Mouse (Mus musculus): Measurements from ENCODE around the gene Ppp2r5a. TPM values are rescaled to one million over a fixed set of nuclear protein-coding genes. Genes with fewer than 3 reads are reported as not detected.
"Not testable (repeated sequence)": the region's sequence is repeated elsewhere in the genome, so short reads cannot be mapped to it uniquely, and the experiment has no call there.

Ppp2r5a gene
- polyA plus RNA-seq, 1 experiment from 2014 or later: 62.4 TPM

GRCm38 (mm10) chr1:191423201-191423600, 20.1 kb upstream of the Ppp2r5a start:
- Histone ChIP-seq H3K4me2 (ENCODE audit: low read length) (no peak overlapping the region), H3K27ac (replicated peaks in 1 of 2; ENCODE audit: control insufficient read depth in 1 of 2, insufficient read depth in 1 of 2, low read depth in 2 of 2, low read length in 2 of 2) (no peak overlapping the region), H3K27me3 (ENCODE audit: control insufficient read depth, insufficient read depth, low read length) (no peaks in the 10 kb centered on the region), H3K9me3 (ENCODE audit: control insufficient read depth, low read length) (no peaks in the 10 kb centered on the region), H3K4me1 (ENCODE audit: control insufficient read depth in 2 of 2, insufficient read depth in 2 of 2, low read length in 2 of 2) (peaks cover 27 to 31% of the 10 kb centered on the region in 2 experiments), H3K36me3 (ENCODE audit: control insufficient read depth, insufficient read depth, low read length) (no peaks in the 10 kb centered on the region), H3K4me3 (ENCODE audit: control insufficient read depth in 1 of 2, insufficient read depth in 1 of 2, low read depth in 1 of 2, low read length in 2 of 2) (no peak overlapping the region), H3K9ac (ENCODE audit: low read length) (no peak overlapping the region)
- no peak for ATAC-seq (ENCODE audit: insufficient number of reproducible peaks, insufficient read depth, low FRiP score, low read depth)
- WGBS: 85% methylated on average over 2 of the region's 2 CpGs

- not testable (repeated sequence) for H3K4me2 ChIP-seq (ENCODE audit: low read length); H3K36me3 ChIP-seq (ENCODE audit: control insufficient read depth, insufficient read depth, low read length); H3K4me3 ChIP-seq (ENCODE audit: control insufficient read depth in 1 of 2, insufficient read depth in 1 of 2, low read depth in 1 of 2, low read length in 2 of 2); H3K9ac ChIP-seq (ENCODE audit: low read length); H3K27ac ChIP-seq (replicated peaks in 1 of 2; ENCODE audit: control insufficient read depth in 1 of 2, insufficient read depth in 1 of 2, low read depth in 2 of 2, low read length in 2 of 2); H3K27me3 ChIP-seq (ENCODE audit: control insufficient read depth, insufficient read depth, low read length); H3K9me3 ChIP-seq (ENCODE audit: control insufficient read depth, low read length); ATAC-seq (ENCODE audit: insufficient number of reproducible peaks, insufficient read depth, low FRiP score, low read depth)
- H3K4me1 ChIP-seq (ENCODE audit: control insufficient read depth in 2 of 2, insufficient read depth in 2 of 2, low read length in 2 of 2): peaks cover 27 to 31% of the 10 kb centered on the region in 2 experiments
- WGBS: 73% methylated on average over 3 of the region's 3 CpGs
Observed at GRCm38 (mm10) chr1:191422714-191423113, 19.6 kb upstream of the Ppp2r5a start.

GRCm38 (mm10) chr1:191422164-191422563, 19.1 kb upstream of the Ppp2r5a start:
- H3K4me2 ChIP-seq (ENCODE audit: low read length): no peak overlapping the region
- no peaks in the 10 kb centered on the region for H3K9me3 ChIP-seq (ENCODE audit: control insufficient read depth, low read length)
- no peaks in the 10 kb centered on the region for H3K27me3 ChIP-seq (ENCODE audit: control insufficient read depth, insufficient read depth, low read length)
- H3K4me3 ChIP-seq (ENCODE audit: control insufficient read depth in 1 of 2, insufficient read depth in 1 of 2, low read depth in 1 of 2, low read length in 2 of 2): no peak overlapping the region
- H3K9ac ChIP-seq (ENCODE audit: low read length): no peak overlapping the region
- WGBS: 68% methylated on average over 4 of the region's 4 CpGs
- no peak overlapping the region for H3K27ac ChIP-seq (replicated peaks in 1 of 2; ENCODE audit: control insufficient read depth in 1 of 2, insufficient read depth in 1 of 2, low read depth in 2 of 2, low read length in 2 of 2)
- H3K4me1 ChIP-seq (ENCODE audit: control insufficient read depth in 2 of 2, insufficient read depth in 2 of 2, low read length in 2 of 2): peaks cover 27 to 31% of the 10 kb centered on the region in 2 experiments
- no peak for ATAC-seq (ENCODE audit: insufficient number of reproducible peaks, insufficient read depth, low FRiP score, low read depth)
- H3K36me3 ChIP-seq (ENCODE audit: control insufficient read depth, insufficient read depth, low read length): no peaks in the 10 kb centered on the region

- H3K4me3 ChIP-seq (ENCODE audit: control insufficient read depth in 1 of 2, insufficient read depth in 1 of 2, low read depth in 1 of 2, low read length in 2 of 2): no peak overlapping the region
- peak overlapping the region; percentile 48 for H3K4me2 ChIP-seq (ENCODE audit: low read length)
- 40% methylated on average over 1 of the region's 1 CpGs for WGBS
- no peaks in the 10 kb centered on the region for H3K27me3 ChIP-seq (ENCODE audit: control insufficient read depth, insufficient read depth, low read length)
- peak overlapping the region; percentile 54; the same call in 1 of the 2 replicates for H3K9ac ChIP-seq (ENCODE audit: low read length)
- peak overlapping the region; percentile 96 to 98 for H3K27ac ChIP-seq (replicated peaks in 1 of 2; ENCODE audit: control insufficient read depth in 1 of 2, insufficient read depth in 1 of 2, low read depth in 2 of 2, low read length in 2 of 2)
- no peaks in the 10 kb centered on the region for H3K36me3 ChIP-seq (ENCODE audit: control insufficient read depth, insufficient read depth, low read length)
- no peaks in the 10 kb centered on the region for H3K9me3 ChIP-seq (ENCODE audit: control insufficient read depth, low read length)
- peaks cover 28 to 31% of the 10 kb centered on the region in 2 experiments for H3K4me1 ChIP-seq (ENCODE audit: control insufficient read depth in 2 of 2, insufficient read depth in 2 of 2, low read length in 2 of 2)
- no peak for ATAC-seq (ENCODE audit: insufficient number of reproducible peaks, insufficient read depth, low FRiP score, low read depth)
Observed at GRCm38 (mm10) chr1:191421426-191421999, 18.4 kb upstream of the Ppp2r5a start.

GRCm38 (mm10) chr1:191420930-191421404, 17.9 kb upstream of the Ppp2r5a start:
- peaks cover 29 to 34% of the 10 kb centered on the region in 2 experiments for H3K4me1 ChIP-seq (ENCODE audit: control insufficient read depth in 2 of 2, insufficient read depth in 2 of 2, low read length in 2 of 2)
- H3K27ac ChIP-seq (replicated peaks in 1 of 2; ENCODE audit: control insufficient read depth in 1 of 2, insufficient read depth in 1 of 2, low read depth in 2 of 2, low read length in 2 of 2): peak overlapping the region; percentile 96 to 98
- H3K9me3 ChIP-seq (ENCODE audit: control insufficient read depth, low read length): no peaks in the 10 kb centered on the region
- peak overlapping the region; percentile 54 for H3K9ac ChIP-seq (ENCODE audit: low read length)
- no peaks in the 10 kb centered on the region for H3K36me3 ChIP-seq (ENCODE audit: control insufficient read depth, insufficient read depth, low read length)
- H3K4me2 ChIP-seq (ENCODE audit: low read length): peak overlapping the region; percentile 48
- H3K27me3 ChIP-seq (ENCODE audit: control insufficient read depth, insufficient read depth, low read length): no peaks in the 10 kb centered on the region
- no peak; the same call in 1 of the 2 replicates for ATAC-seq (ENCODE audit: insufficient number of reproducible peaks, insufficient read depth, low FRiP score, low read depth)
- no peak overlapping the region for H3K4me3 ChIP-seq (ENCODE audit: control insufficient read depth in 1 of 2, insufficient read depth in 1 of 2, low read depth in 1 of 2, low read length in 2 of 2)
- WGBS: 15% methylated on average over 6 of the region's 6 CpGs

GRCm38 (mm10) chr1:191419991-191420751, 17.1 kb upstream of the Ppp2r5a start:
- H3K9me3 ChIP-seq (ENCODE audit: control insufficient read depth, low read length): no peaks in the 10 kb centered on the region
- no peak overlapping the region for H3K4me3 ChIP-seq (ENCODE audit: control insufficient read depth in 1 of 2, insufficient read depth in 1 of 2, low read depth in 1 of 2, low read length in 2 of 2)
- H3K9ac ChIP-seq (ENCODE audit: low read length): peak overlapping the region; percentile 54
- H3K27ac ChIP-seq (replicated peaks in 1 of 2; ENCODE audit: control insufficient read depth in 1 of 2, insufficient read depth in 1 of 2, low read depth in 2 of 2, low read length in 2 of 2): peak overlapping the region; percentile 96 to 98
- WGBS: 11% methylated on average over 8 of the region's 8 CpGs
- peaks cover 26 to 34% of the 10 kb centered on the region in 2 experiments for H3K4me1 ChIP-seq (ENCODE audit: control insufficient read depth in 2 of 2, insufficient read depth in 2 of 2, low read length in 2 of 2)
- no peaks in the 10 kb centered on the region for H3K36me3 ChIP-seq (ENCODE audit: control insufficient read depth, insufficient read depth, low read length)
- peak; percentile 69; the same call in 1 of the 2 replicates for ATAC-seq (ENCODE audit: insufficient number of reproducible peaks, insufficient read depth, low FRiP score, low read depth)
- H3K4me2 ChIP-seq (ENCODE audit: low read length): peak overlapping the region; percentile 48
- H3K27me3 ChIP-seq (ENCODE audit: control insufficient read depth, insufficient read depth, low read length): no peaks in the 10 kb centered on the region

GRCm38 (mm10) chr1:191419421-191419820, 16.3 kb upstream of the Ppp2r5a start:
- Histone ChIP-seq H3K9ac (ENCODE audit: low read length) (no peak overlapping the region), H3K4me1 (ENCODE audit: control insufficient read depth in 2 of 2, insufficient read depth in 2 of 2, low read length in 2 of 2) (peaks cover 26 to 34% of the 10 kb centered on the region in 2 experiments), H3K27ac (replicated peaks in 1 of 2; ENCODE audit: control insufficient read depth in 1 of 2, insufficient read depth in 1 of 2, low read depth in 2 of 2, low read length in 2 of 2) (peak overlapping the region in 1 of 2 experiments; percentile 53; a peak in 1 of 4 replicates), H3K27me3 (ENCODE audit: control insufficient read depth, insufficient read depth, low read length) (no peaks in the 10 kb centered on the region), H3K4me3 (ENCODE audit: control insufficient read depth in 1 of 2, insufficient read depth in 1 of 2, low read depth in 1 of 2, low read length in 2 of 2) (no peak overlapping the region), H3K36me3 (ENCODE audit: control insufficient read depth, insufficient read depth, low read length) (no peaks in the 10 kb centered on the region), H3K4me2 (ENCODE audit: low read length) (no peak overlapping the region), H3K9me3 (ENCODE audit: control insufficient read depth, low read length) (no peaks in the 10 kb centered on the region)
- no peak for ATAC-seq (ENCODE audit: insufficient number of reproducible peaks, insufficient read depth, low FRiP score, low read depth)
- WGBS: 58% methylated on average over 6 of the region's 6 CpGs

All from heart, embryonic 14.5 days (tissue).